24 mouse cellular contexts compared by ENCODE assay signal in genomic region chr1:70316128-70316765, GRCm38 (mm10).
A peak's percentile ranks its signal among the peaks of the same experiment; 100 is the strongest.
DNase-seq lines count a peak whose midpoint lies in the region; ATAC-seq and TF ChIP-seq lines count a peak whose summit lies in the region.
"Had no signal": no experiment of that assay in that cellular context is flagged by ENCODE, and none has a peak within 500 bp of the region (broad histone marks: within the 10 kb centered on the region; RNA-seq: fewer than 3 reads in every experiment).

No protein-coding gene starts in this region.

- peak overlapping the region; percentile 29; the same call in 1 of the 2 replicates for H3K4me2 ChIP-seq in hindbrain, embryonic 15.5 days
- H3K4me2 ChIP-seq in hindbrain, embryonic 12.5 days (replicated peaks) = no peak overlapping the region
- H3K4me2 ChIP-seq: embryonic facial prominence, embryonic 15.5 days; heart, embryonic 13.5 days; limb, embryonic 12.5 days; liver, embryonic 13.5 days; lung, embryonic 15.5 days; neural tube, embryonic 12.5 days had no signal

- no peak for TF ChIP-seq POLR2A in kidney, adult 2 months (IDR thresholded peaks at IDR 0.05; ENCODE audit: low read depth, low read length)

- WGBS in hindbrain, embryonic 15.5 days = 61% methylated on average over 13 of the region's 13 CpGs
- 77% methylated on average over 13 of the region's 13 CpGs for WGBS in hindbrain, embryonic 12.5 days
- 74% methylated on average over 13 of the region's 13 CpGs for WGBS in kidney, adult 2 months

- no peaks in the 10 kb centered on the region for H3K4me1 ChIP-seq in hindbrain, embryonic 15.5 days (replicated peaks)
- H3K4me1 ChIP-seq in hindbrain, embryonic 12.5 days = no peaks in the 10 kb centered on the region
- no peaks in the 10 kb centered on the region for H3K4me1 ChIP-seq in kidney, adult 2 months (ENCODE audit: control insufficient read depth, insufficient read depth, low read length)
- H3K4me1 ChIP-seq: embryonic facial prominence, embryonic 15.5 days; forebrain, embryonic 10.5 days; heart, embryonic 13.5 days; limb, embryonic 12.5 days; liver, embryonic 13.5 days; lung, embryonic 15.5 days; neural tube, embryonic 12.5 days had no signal

- peak; percentile 4 for DNase-seq in right cerebral cortex, postnatal 25 days
- no peak for DNase-seq in right cerebral cortex, postnatal 4 days
- DNase-seq in left cerebral cortex, postnatal 36 days (ENCODE audit: low spot score in 2 of 2) = peak; percentile 11 to 13
- no peak for DNase-seq in kidney, adult 2 months
- no peak for DNase-seq in heart, postnatal 4 days
- DNase-seq: adrenal gland, postnatal 36 days; cerebellum, adult 9-10 months; embryo, embryonic 11 days; gastrocnemius, adult 2 months; heart, adult 11 months; heart, postnatal 36 days; kidney, postnatal 36 days; liver, embryonic 13.5 days; spleen, adult 18-20 months; thymus, adult 2 months had no signal

- intact Hi-C loops in left cerebral cortex, postnatal 36 days (cut with DNase I) = no loop called here

- no peak for ATAC-seq in hindbrain, embryonic 15.5 days (ENCODE audit: low FRiP score, low read depth)
- ATAC-seq in hindbrain, embryonic 12.5 days (ENCODE audit: low FRiP score) = no peak
- ATAC-seq: intestine, postnatal 0 days had no signal

- no peak overlapping the region for H3K9ac ChIP-seq in hindbrain, embryonic 15.5 days
- no peak overlapping the region for H3K9ac ChIP-seq in hindbrain, embryonic 12.5 days
- H3K9ac ChIP-seq: embryonic facial prominence, embryonic 15.5 days; heart, embryonic 13.5 days; limb, embryonic 12.5 days; liver, embryonic 13.5 days; lung, embryonic 15.5 days; neural tube, embryonic 12.5 days had no signal

- H3K9me3 ChIP-seq in hindbrain, embryonic 15.5 days = no peaks in the 10 kb centered on the region
- no peaks in the 10 kb centered on the region for H3K9me3 ChIP-seq in hindbrain, embryonic 12.5 days (replicated peaks)
- H3K9me3 ChIP-seq: embryonic facial prominence, embryonic 15.5 days; forebrain, embryonic 10.5 days; heart, embryonic 13.5 days; limb, embryonic 12.5 days; liver, embryonic 13.5 days; lung, embryonic 15.5 days; neural tube, embryonic 12.5 days had no signal

- no peak overlapping the region for H3K27ac ChIP-seq in hindbrain, embryonic 15.5 days (replicated peaks)
- H3K27ac ChIP-seq in hindbrain, embryonic 12.5 days = no peak overlapping the region
- H3K27ac ChIP-seq in kidney, adult 2 months (ENCODE audit: insufficient read depth, low read depth, low read length) = no peak overlapping the region
- H3K27ac ChIP-seq: embryonic facial prominence, embryonic 15.5 days; forebrain, embryonic 10.5 days; gastrocnemius, adult 2 months; heart, embryonic 13.5 days; limb, embryonic 12.5 days; liver, embryonic 13.5 days; lung, embryonic 15.5 days; neural tube, embryonic 12.5 days had no signal

- H3K36me3 ChIP-seq in hindbrain, embryonic 15.5 days = no peaks in the 10 kb centered on the region
- H3K36me3 ChIP-seq in hindbrain, embryonic 12.5 days = no peaks in the 10 kb centered on the region
- H3K36me3 ChIP-seq in kidney, adult 2 months (ENCODE audit: control insufficient read depth, insufficient read depth, low read length) = no peaks in the 10 kb centered on the region
- H3K36me3 ChIP-seq: embryonic facial prominence, embryonic 15.5 days; forebrain, embryonic 10.5 days; heart, embryonic 13.5 days; limb, embryonic 12.5 days; liver, embryonic 13.5 days; lung, embryonic 15.5 days; neural tube, embryonic 12.5 days had no signal

- no peaks in the 10 kb centered on the region for H3K27me3 ChIP-seq in hindbrain, embryonic 15.5 days
- no peaks in the 10 kb centered on the region for H3K27me3 ChIP-seq in hindbrain, embryonic 12.5 days
- H3K27me3 ChIP-seq in kidney, adult 2 months (replicated peaks; ENCODE audit: control insufficient read depth, insufficient read depth, low read length) = no peaks in the 10 kb centered on the region
- H3K27me3 ChIP-seq: embryonic facial prominence, embryonic 15.5 days; heart, embryonic 13.5 days; limb, embryonic 12.5 days; liver, embryonic 13.5 days; lung, embryonic 15.5 days; neural tube, embryonic 12.5 days had no signal

- H3K4me3 ChIP-seq in hindbrain, embryonic 15.5 days = no peak overlapping the region
- H3K4me3 ChIP-seq in hindbrain, embryonic 12.5 days = no peak overlapping the region
- H3K4me3 ChIP-seq in kidney, adult 2 months (ENCODE audit: insufficient read depth, low read depth, low read length) = no peak overlapping the region
- H3K4me3 ChIP-seq: embryonic facial prominence, embryonic 15.5 days; forebrain, embryonic 10.5 days; gastrocnemius, adult 2 months; heart, embryonic 13.5 days; limb, embryonic 12.5 days; liver, embryonic 13.5 days; lung, embryonic 15.5 days; neural tube, embryonic 12.5 days had no signal

- TF ChIP-seq CTCF in kidney, adult 2 months (conservative IDR thresholded peaks at IDR 0.05; ENCODE audit: insufficient read depth, insufficient read length, low read depth, low read length) = no peak

Comparison
In these comparisons a context has a peak if more than half of its experiments do, and no peak if none do; other contexts are left out.
1. DNase-seq: peak in right cerebral cortex, postnatal 25 days (single experiment) and left cerebral cortex, postnatal 36 days (2 of 2); none in right cerebral cortex, postnatal 4 days (single experiment), kidney, adult 2 months (single experiment) and heart, postnatal 4 days (single experiment).